Mouse (Mus musculus) heart, adult 2 months (tissue): ENCODE results near the gene Aldh1a1.

ENCODE experiments used
- CTCF ChIP-seq: fragments of 200-600 bp; IDR thresholded peaks from 2 replicates; pipeline ENCODE4 v1.8.1; 2022; ENCODE audit warnings: antibody characterized with exemption, mild to moderate bottlenecking, moderate library complexity
- EP300 ChIP-seq: fragments of 200-500 bp; IDR thresholded peaks from 2 replicates; pipeline ENCODE4 v1.6.1; 2011; ENCODE audit warnings: low read depth, low read length, control low read depth; ENCODE audit not compliant: insufficient read depth
- POLR2A ChIP-seq: fragments of 200-500 bp; IDR thresholded peaks from 2 replicates; pipeline ENCODE4 v1.6.1; 2011; ENCODE audit warnings: mild to moderate bottlenecking, low read depth, low read length, control low read depth; ENCODE audit not compliant: insufficient read depth

- TF ChIP-seq POLR2A (no peak), CTCF (no peak), EP300 (no peak)
Observed at GRCm38 (mm10) chr19:20562396-20562795, 69.9 kb downstream of the Aldh1a1 start.
